Mouse (Mus musculus) lung, postnatal 0 days (tissue): ENCODE results near the gene Sox15. TPM values are rescaled to one million over a fixed set of nuclear protein-coding genes. Genes with fewer than 3 reads are reported as not detected.
A peak's percentile ranks its signal among the peaks of the same experiment; 100 is the strongest.

Experiments
- ATAC-seq: fragments of 200-750 bp; cut with Nextera tagmentation; 2 replicates; pipeline ENCODE4 v1.8.0; 2017; ENCODE audit warnings: moderate library complexity
- DNase-seq: peaks from one replicate; pipeline ENCODE4 v3.0.0-alpha.2; 2016; ENCODE audit warnings: low spot score
- H3K27ac ChIP-seq: fragments of 300-500 bp; sonication (generic); 2 replicates; pipeline ENCODE4 v1.5.1; 2014; ENCODE audit warnings: antibody characterized with exemption, mild to moderate bottlenecking, low read length, mixed read lengths
- H3K27me3 ChIP-seq: fragments of 300-500 bp; sonication (generic); replicated peaks from 2 replicates; pipeline ENCODE4 v1.6.1; 2014; ENCODE audit warnings: low read length, mixed read lengths; ENCODE audit not compliant: insufficient read depth
- H3K36me3 ChIP-seq: fragments of 300-500 bp; sonication (generic); 2 replicates; pipeline ENCODE4 v1.6.1; 2014; ENCODE audit warnings: low read length, mixed read lengths; ENCODE audit not compliant: insufficient read depth
- H3K4me1 ChIP-seq: fragments of 300-500 bp; sonication (generic); 2 replicates; pipeline ENCODE4 v1.6.1; 2014; ENCODE audit warnings: antibody characterized with exemption, low read depth, low read length, mixed read lengths; ENCODE audit not compliant: insufficient read depth
- H3K4me2 ChIP-seq: fragments of 300-500 bp; sonication (generic); replicated peaks from 2 replicates; pipeline ENCODE4 v1.6.1; 2014; ENCODE audit warnings: low read depth, mild to moderate bottlenecking, low read length, moderate library complexity, mixed read lengths
- H3K4me3 ChIP-seq: fragments of 300-500 bp; sonication (generic); 2 replicates; pipeline ENCODE4 v1.5.1; 2014; ENCODE audit warnings: low read depth, low read length
- H3K9ac ChIP-seq: fragments of 300-500 bp; sonication (generic); replicated peaks from 2 replicates; pipeline ENCODE4 v1.6.1; 2014; ENCODE audit warnings: low read depth, mild to moderate bottlenecking
- H3K9me3 ChIP-seq: fragments of 300-500 bp; sonication (generic); 2 replicates; pipeline ENCODE4 v1.6.1; 2016; ENCODE audit warnings: low read length, mixed read lengths
- CTCF ChIP-seq: IDR thresholded peaks from 2 replicates; pipeline ENCODE4 v1.5.1; 2016; ENCODE audit warnings: antibody characterized with exemption, mild to moderate bottlenecking
- EP300 ChIP-seq: IDR thresholded peaks from 2 replicates; pipeline ENCODE4 v1.6.1; 2016; ENCODE audit warnings: antibody characterized with exemption, mild to moderate bottlenecking, control low read depth
- WGBS: fragments of 180-500 bp; shearing (Covaris S2); extraction: QIAGEN DNeasy Blood & Tissue Kit; methylation state at CpG from one replicate; pipeline ENCODE4 v1.1.7; 2014; 5-methylcytosine and 5-hydroxymethylcytosine counted together
- polyA plus RNA-seq: library from polyadenylated mRNA; unstranded; fragments of >200 nt; fragmentation: Nextera tagmentation; extraction: Ambion mirVana; gene quantifications from 2 replicates; pipeline ENCODE4 v1.2.1, GENCODE M21; 2015

Sox15 gene
- polyA plus RNA-seq, 1 experiment from 2014 or later = 0.14 TPM

GRCm38 (mm10) chr11:69692863-69693262, 37.7 kb downstream of the Sox15 start:
- no peak overlapping the region for H3K27ac ChIP-seq
- H3K36me3 ChIP-seq = 0 out of 2 replicates have a peak, but pooled peaks cover 6% of the 10 kb centered on the region
- no peak overlapping the region for H3K9ac ChIP-seq
- ATAC-seq (no peak), DNase-seq (no peak)
- TF ChIP-seq EP300 (no peak), CTCF (no peak)
- 87% methylated on average over 5 of the region's 6 CpGs for WGBS
- no peaks in the 10 kb centered on the region for H3K9me3 ChIP-seq
- no peak overlapping the region for H3K4me2 ChIP-seq
- H3K4me1 ChIP-seq = peaks cover 7% of the 10 kb centered on the region; the same call in 1 of the 2 replicates
- H3K27me3 ChIP-seq = no peaks in the 10 kb centered on the region
- H3K4me3 ChIP-seq = no peak overlapping the region

- no peak overlapping the region for H3K4me2 ChIP-seq
- no peaks in the 10 kb centered on the region for H3K27me3 ChIP-seq
- TF ChIP-seq EP300 (no peak), CTCF (no peak)
- no peak overlapping the region for H3K4me3 ChIP-seq
- H3K9me3 ChIP-seq = no peaks in the 10 kb centered on the region
- no peak overlapping the region for H3K9ac ChIP-seq
- H3K4me1 ChIP-seq = peaks cover 7% of the 10 kb centered on the region; the same call in 1 of the 2 replicates
- no peak for DNase-seq
- no peak for ATAC-seq
- WGBS = 56% methylated on average over 11 of the region's 11 CpGs
- 0 out of 2 replicates have a peak, but pooled peaks cover 6% of the 10 kb centered on the region for H3K36me3 ChIP-seq
- H3K27ac ChIP-seq = no peak overlapping the region
Measured at GRCm38 (mm10) chr11:69693421-69693965, 38.4 kb downstream of the Sox15 start.

- TF ChIP-seq CTCF (no peak), EP300 (no peak)
- H3K9me3 ChIP-seq = no peaks in the 10 kb centered on the region
- peak overlapping the region; percentile 85 for H3K4me2 ChIP-seq
- H3K9ac ChIP-seq = peak overlapping the region; percentile 87
- WGBS = 20% methylated on average over 6 of the region's 6 CpGs
- peak overlapping the region; percentile 64 for H3K4me3 ChIP-seq
- ATAC-seq = no peak; the same call in 1 of the 2 replicates
- DNase-seq = peak; percentile 44
- H3K27ac ChIP-seq = peak overlapping the region; percentile 87
- H3K4me1 ChIP-seq = peaks cover 7% of the 10 kb centered on the region; the same call in 1 of the 2 replicates
- H3K36me3 ChIP-seq = 0 out of 2 replicates have a peak, but pooled peaks cover 6% of the 10 kb centered on the region
- no peaks in the 10 kb centered on the region for H3K27me3 ChIP-seq
Measured at GRCm38 (mm10) chr11:69695046-69695360, 39.9 kb downstream of the Sox15 start.

GRCm38 (mm10) chr11:69695361-69696181, 40.5 kb downstream of the Sox15 start, which contains the start of the genes Tnfsf12 and Tnfsfm13:
TSS of gene Tnfsf12 (minus strand) at chr11:69695849.
TSS of gene Tnfsfm13 (minus strand) at chr11:69696098.
- TF ChIP-seq CTCF = peak; percentile 53
- no peak for TF ChIP-seq EP300
- H3K9ac ChIP-seq = peak within 1 kb of the TSS; percentile 87
- no peaks in the 10 kb centered on the region for H3K9me3 ChIP-seq
- no peaks in the 10 kb centered on the region for H3K27me3 ChIP-seq
- peak within 1 kb of the TSS; percentile 64 for H3K4me3 ChIP-seq
- H3K27ac ChIP-seq = peak within 1 kb of the TSS; percentile 87
- 0 out of 2 replicates have a peak, but pooled peaks cover 6% of the 10 kb centered on the region for H3K36me3 ChIP-seq
- peak within 1 kb of the TSS; percentile 85 for H3K4me2 ChIP-seq
- peak; percentile 87 for ATAC-seq
- DNase-seq = peak; percentile 85
- peaks cover 7% of the 10 kb centered on the region; the same call in 1 of the 2 replicates for H3K4me1 ChIP-seq
- 3% methylated on average over 28 of the region's 41 CpGs for WGBS

- DNase-seq (no peak), ATAC-seq (no peak)
- no peaks in the 10 kb centered on the region for H3K36me3 ChIP-seq
- no peak overlapping the region for H3K9ac ChIP-seq
- peaks cover 7% of the 10 kb centered on the region; the same call in 1 of the 2 replicates for H3K4me1 ChIP-seq
- H3K4me2 ChIP-seq = no peak overlapping the region
- no peak overlapping the region for H3K4me3 ChIP-seq
- no peaks in the 10 kb centered on the region for H3K9me3 ChIP-seq
- no peaks in the 10 kb centered on the region for H3K27me3 ChIP-seq
- TF ChIP-seq EP300 (no peak), CTCF (no peak)
- WGBS = 85% methylated on average over 3 of the region's 3 CpGs
- no peak overlapping the region for H3K27ac ChIP-seq
Measured at GRCm38 (mm10) chr11:69697396-69697795, 42.3 kb downstream of the Sox15 start.

GRCm38 (mm10) chr11:69698574-69698973, 43.5 kb downstream of the Sox15 start:
- Histone ChIP-seq H3K9me3 (no peaks in the 10 kb centered on the region), H3K4me1 (peaks cover 7% of the 10 kb centered on the region; the same call in 1 of the 2 replicates), H3K27me3 (no peaks in the 10 kb centered on the region), H3K27ac (no peak overlapping the region), H3K9ac (no peak overlapping the region), H3K4me3 (no peak overlapping the region), H3K4me2 (no peak overlapping the region), H3K36me3 (no peaks in the 10 kb centered on the region)
- WGBS = 68% methylated on average over 5 of the region's 5 CpGs
- no peak for DNase-seq
- no peak for ATAC-seq
- TF ChIP-seq CTCF = peak; percentile 39
- TF ChIP-seq EP300 = no peak
